Mouse (Mus musculus): ENCODE results near the gene Phf21a. TPM values are rescaled to one million over a fixed set of nuclear protein-coding genes. Genes with fewer than 3 reads are reported as not detected.

Gene Phf21a
- total and polyA plus RNA-seq, 2 experiments from 2014 or later = 31.7 to 41.3 TPM

- TF ChIP-seq CTCF (IDR thresholded peaks at IDR 0.05) = no peak
- WGBS = 88% methylated on average over 5 of the region's 5 CpGs
- H3K9me3 ChIP-seq (ENCODE audit: low read length) = no peaks in the 10 kb centered on the region
- peaks cover 73% of the 10 kb centered on the region for H3K36me3 ChIP-seq (ENCODE audit: insufficient read depth, low read length)
- H3K4me1 ChIP-seq (ENCODE audit: insufficient read depth, low read length) = 0 out of 2 replicates have a peak, but pooled peaks cover 3% of the 10 kb centered on the region
- H3K27me3 ChIP-seq (ENCODE audit: insufficient read depth, low read length) = no peaks in the 10 kb centered on the region
- DNase-seq (ENCODE audit: low spot score) (no peak), ATAC-seq (ENCODE audit: low FRiP score) (no peak)
- no peak overlapping the region for H3K27ac ChIP-seq (ENCODE audit: low read depth, low read length)
- no peak overlapping the region for H3K4me3 ChIP-seq (ENCODE audit: low read depth, low read length)
- no peak overlapping the region for H3K9ac ChIP-seq (replicated peaks; ENCODE audit: low read length, poor library complexity, severe bottlenecking)
- no peak overlapping the region for H3K4me2 ChIP-seq (ENCODE audit: low read depth, low read length, poor library complexity, severe bottlenecking)
Observed at GRCm38 (mm10) chr2:92381161-92381560, 288.2 kb downstream of the Phf21a start.

- Histone ChIP-seq H3K27ac (ENCODE audit: low read depth, low read length) (no peak within 1 kb of the TSS), H3K9ac (replicated peaks; ENCODE audit: low read length, poor library complexity, severe bottlenecking) (no peak within 1 kb of the TSS), H3K4me3 (ENCODE audit: low read depth, low read length) (no peak within 1 kb of the TSS), H3K36me3 (ENCODE audit: insufficient read depth, low read length) (peaks cover 82% of the 10 kb centered on the region), H3K4me1 (ENCODE audit: insufficient read depth, low read length) (no peaks in the 10 kb centered on the region), H3K27me3 (ENCODE audit: insufficient read depth, low read length) (no peaks in the 10 kb centered on the region), H3K4me2 (ENCODE audit: low read depth, low read length, poor library complexity, severe bottlenecking) (no peak within 1 kb of the TSS), H3K9me3 (ENCODE audit: low read length) (no peaks in the 10 kb centered on the region)
- TF ChIP-seq CTCF (IDR thresholded peaks at IDR 0.05) = no peak
- DNase-seq (ENCODE audit: low spot score) = no peak
- WGBS = 78% methylated on average over 5 of the region's 5 CpGs
- no peak for ATAC-seq (ENCODE audit: low FRiP score)
Observed at GRCm38 (mm10) chr2:92381901-92382588, 289.1 kb downstream of the Phf21a start, which contains the start of gene 1700029I15Rik. Gene 1700029I15Rik, plus strand, starts transcription at chr2:92382538.

- H3K36me3 ChIP-seq (ENCODE audit: insufficient read depth, low read length) = peaks cover 88% of the 10 kb centered on the region
- no peak for ATAC-seq (ENCODE audit: low FRiP score)
Observed at GRCm38 (mm10) chr2:92382759-92383158, 289.8 kb downstream of the Phf21a start.

GRCm38 (mm10) chr2:92384101-92384500 is 291.2 kb downstream of the Phf21a start:
- no peak for ATAC-seq (ENCODE audit: low FRiP score)

More at GRCm38 (mm10) chr2:92382759-92383158, 289.8 kb downstream of the Phf21a start:
- Histone ChIP-seq H3K27me3 (ENCODE audit: insufficient read depth, low read length) (no peaks in the 10 kb centered on the region), H3K27ac (ENCODE audit: low read depth, low read length) (no peak overlapping the region), H3K4me2 (ENCODE audit: low read depth, low read length, poor library complexity, severe bottlenecking) (no peak overlapping the region), H3K4me1 (ENCODE audit: insufficient read depth, low read length) (no peaks in the 10 kb centered on the region), H3K4me3 (ENCODE audit: low read depth, low read length) (no peak overlapping the region), H3K9ac (replicated peaks; ENCODE audit: low read length, poor library complexity, severe bottlenecking) (no peak overlapping the region), H3K9me3 (ENCODE audit: low read length) (no peaks in the 10 kb centered on the region)
- WGBS = 89% methylated on average over 4 of the region's 4 CpGs
- DNase-seq (ENCODE audit: low spot score) = no peak
- TF ChIP-seq CTCF (IDR thresholded peaks at IDR 0.05) = no peak

GRCm38 (mm10) chr2:92385113-92386051 is 292.5 kb downstream of the Phf21a start:
- 79% methylated on average over 22 of the region's 22 CpGs for WGBS
- ATAC-seq (ENCODE audit: low FRiP score) (no peak), DNase-seq (ENCODE audit: low spot score) (no peak)
- Histone ChIP-seq H3K4me1 (ENCODE audit: insufficient read depth, low read length) (peaks cover 11% of the 10 kb centered on the region), H3K9me3 (ENCODE audit: low read length) (no peaks in the 10 kb centered on the region), H3K27me3 (ENCODE audit: insufficient read depth, low read length) (no peaks in the 10 kb centered on the region), H3K4me2 (ENCODE audit: low read depth, low read length, poor library complexity, severe bottlenecking) (no peak overlapping the region), H3K27ac (ENCODE audit: low read depth, low read length) (no peak overlapping the region), H3K4me3 (ENCODE audit: low read depth, low read length) (no peak overlapping the region), H3K9ac (replicated peaks; ENCODE audit: low read length, poor library complexity, severe bottlenecking) (no peak overlapping the region), H3K36me3 (ENCODE audit: insufficient read depth, low read length) (peaks cover 67% of the 10 kb centered on the region)
- TF ChIP-seq CTCF (IDR thresholded peaks at IDR 0.05) = no peak

More at GRCm38 (mm10) chr2:92384101-92384500, 291.2 kb downstream of the Phf21a start:
- Histone ChIP-seq H3K4me3 (ENCODE audit: low read depth, low read length) (no peak overlapping the region), H3K4me1 (ENCODE audit: insufficient read depth, low read length) (peaks cover 7% of the 10 kb centered on the region), H3K36me3 (ENCODE audit: insufficient read depth, low read length) (peaks cover 76% of the 10 kb centered on the region), H3K9ac (replicated peaks; ENCODE audit: low read length, poor library complexity, severe bottlenecking) (no peak overlapping the region), H3K27ac (ENCODE audit: low read depth, low read length) (no peak overlapping the region), H3K4me2 (ENCODE audit: low read depth, low read length, poor library complexity, severe bottlenecking) (no peak overlapping the region), H3K9me3 (ENCODE audit: low read length) (no peaks in the 10 kb centered on the region), H3K27me3 (ENCODE audit: insufficient read depth, low read length) (no peaks in the 10 kb centered on the region)
- no peak for TF ChIP-seq CTCF (IDR thresholded peaks at IDR 0.05)
- 82% methylated on average over 4 of the region's 4 CpGs for WGBS
- no peak for DNase-seq (ENCODE audit: low spot score)
